Mouse (Mus musculus): ENCODE measurements around the gene Bola1.
A peak's percentile ranks its signal among the peaks of the same experiment; 100 is the strongest.
"Not testable (repeated sequence)": the region's sequence is repeated elsewhere in the genome, so short reads cannot be mapped to it uniquely, and the experiment has no call there.

The Bola1 gene

DNA sequence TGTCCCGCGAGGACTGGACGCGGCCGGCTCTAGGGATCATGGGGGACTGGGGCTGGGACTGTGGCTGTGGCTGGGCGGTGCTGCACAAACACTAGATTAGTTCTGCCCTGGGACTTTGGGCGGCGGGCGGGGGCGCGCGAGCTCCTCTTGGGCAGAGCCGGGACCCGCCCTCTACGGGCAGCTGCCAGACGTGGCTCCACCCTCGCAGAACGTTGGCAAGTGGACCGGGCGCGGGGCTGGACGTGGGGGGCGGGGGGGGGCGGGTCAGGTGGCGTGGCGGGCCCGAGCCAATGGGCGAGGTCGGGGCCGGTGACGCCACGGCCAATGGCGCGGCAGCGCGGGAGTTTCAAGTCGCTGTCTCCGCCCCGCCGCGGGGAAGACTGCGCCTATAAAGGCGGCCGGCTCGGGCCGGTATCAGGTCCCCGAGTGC lies 26.9 kb upstream of the Bola1 start, which contains the start of gene Hist2h3c1:
Gene Hist2h3c1, plus strand, starts transcription at position 259 of the 430 bp plus-strand sequence.
- not testable (repeated sequence) for DNase-seq

- not testable (repeated sequence) for DNase-seq
These were observed 26.5 kb upstream of the Bola1 start for GRCm38 (mm10) chr3:96246018-96246417.

GRCm38 (mm10) chr3:96245003-96245886 lies 25.7 kb upstream of the Bola1 start, which contains the start of gene Hist2h2aa1:
Gene Hist2h2aa1, plus strand, starts transcription at chr3:96245497.
- DNase-seq, result peak; percentile 88 to 90

DNA sequence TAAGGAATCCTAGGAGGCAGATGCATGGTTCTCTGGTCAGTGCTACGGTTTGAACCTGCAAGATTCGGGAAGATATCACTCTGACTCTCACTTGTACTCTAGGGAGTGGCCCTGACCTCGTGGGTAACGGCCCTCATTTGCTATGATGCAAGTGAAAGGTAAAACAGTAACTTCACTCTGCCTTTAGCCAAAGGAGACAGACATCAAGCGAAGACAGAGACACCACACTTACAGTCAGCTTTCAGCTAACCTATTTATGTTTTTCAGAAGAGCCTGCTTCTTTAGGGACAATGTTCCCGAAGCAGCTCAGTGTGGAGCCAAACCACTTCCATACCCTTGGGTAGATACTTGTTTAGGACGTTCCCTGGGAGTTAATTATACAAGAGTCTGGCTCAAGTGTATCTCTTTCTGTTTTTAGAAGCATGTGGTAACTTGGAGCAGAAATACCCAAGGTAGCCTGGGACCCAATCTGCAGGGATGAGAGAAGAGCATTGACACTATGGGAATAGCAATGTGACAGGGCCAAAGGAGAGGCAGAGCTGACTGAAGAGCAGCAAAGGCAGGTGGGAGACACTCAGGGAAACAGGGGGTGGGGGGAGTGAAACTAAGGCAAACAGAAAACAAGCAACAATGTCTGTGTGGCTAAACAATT lies 24.5 kb upstream of the Bola1 start:
- no peak for DNase-seq

- DNase-seq, result no peak
These were observed 21.3 kb upstream of the Bola1 start for GRCm38 (mm10) chr3:96240799-96241197.

DNA sequence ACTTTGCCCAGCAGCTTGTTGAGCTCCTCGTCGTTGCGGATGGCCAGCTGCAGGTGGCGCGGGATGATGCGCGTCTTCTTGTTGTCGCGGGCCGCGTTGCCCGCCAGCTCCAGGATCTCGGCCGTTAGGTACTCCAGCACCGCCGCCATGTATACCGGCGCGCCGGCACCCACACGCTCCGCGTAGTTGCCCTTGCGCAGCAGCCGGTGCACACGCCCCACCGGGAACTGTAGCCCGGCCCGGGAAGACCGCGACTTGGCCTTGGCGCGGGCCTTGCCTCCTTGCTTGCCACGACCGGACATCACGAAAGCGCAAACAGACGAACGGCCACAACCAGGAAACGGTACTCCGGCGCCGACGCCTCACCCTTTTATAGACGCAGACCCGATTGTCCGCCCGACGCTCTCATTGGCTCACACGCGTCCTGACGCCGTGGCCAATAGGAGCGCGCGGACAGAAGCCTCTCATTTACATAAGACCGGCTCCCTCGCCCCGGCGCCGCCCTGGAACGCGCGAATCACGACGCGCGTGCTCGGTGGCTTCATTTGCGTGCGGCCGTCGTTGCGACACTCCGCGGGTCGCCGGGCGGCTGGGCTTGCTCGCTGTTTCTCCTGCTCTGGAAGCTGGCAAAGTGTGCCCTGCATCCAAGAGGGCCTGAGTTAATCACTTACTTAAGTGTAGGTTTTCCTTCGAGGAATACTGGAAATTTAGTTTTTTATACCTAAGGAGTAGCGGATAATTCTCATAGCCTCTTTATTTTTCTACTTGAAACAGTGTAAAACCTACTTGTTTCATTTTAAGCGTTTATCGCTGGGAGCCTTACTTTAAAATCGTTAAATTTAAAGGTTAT lies 20.7 kb upstream of the Bola1 start, which contains the start of gene Hist2h2aa2:
Gene Hist2h2aa2, minus strand, starts transcription at position 328 of the 850 bp plus-strand sequence.
- DNase-seq, result peak; percentile 95 to 100

DNA sequence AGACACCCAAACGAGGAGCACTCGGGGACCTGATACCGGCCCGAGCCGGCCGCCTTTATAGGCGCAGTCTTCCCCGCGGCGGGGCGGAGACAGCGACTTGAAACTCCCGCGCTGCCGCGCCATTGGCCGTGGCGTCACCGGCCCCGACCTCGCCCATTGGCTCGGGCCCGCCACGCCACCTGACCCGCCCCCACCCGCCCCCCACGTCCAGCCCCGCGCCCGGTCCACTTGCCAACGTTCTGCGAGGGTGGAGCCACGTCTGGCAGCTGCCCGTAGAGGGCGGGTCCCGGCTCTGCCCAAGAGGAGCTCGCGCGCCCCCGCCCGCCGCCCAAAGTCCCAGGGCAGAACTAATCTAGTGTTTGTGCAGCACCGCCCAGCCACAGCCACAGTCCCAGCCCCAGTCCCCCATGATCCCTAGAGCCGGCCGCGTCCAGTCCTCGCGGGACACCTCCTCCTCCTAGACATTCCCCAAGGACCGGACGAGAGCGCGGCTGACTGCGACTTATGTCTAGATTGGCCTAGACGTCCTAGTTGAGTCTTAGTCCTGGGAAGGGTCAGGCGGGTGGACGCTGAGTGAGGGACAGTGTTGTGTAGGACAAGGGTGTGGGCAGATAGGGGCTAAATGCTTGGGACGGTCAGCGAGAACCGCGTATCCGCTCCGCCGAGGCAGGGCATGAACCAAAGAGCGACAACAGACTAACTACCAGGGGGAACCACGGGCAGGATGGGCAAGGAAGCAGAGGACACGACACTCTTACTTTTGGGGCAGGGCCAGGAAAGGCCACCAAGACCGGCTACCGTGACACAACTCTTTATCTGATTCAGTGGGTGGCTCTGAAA lies 19.7 kb upstream of the Bola1 start, which contains the start of gene Hist2h3c2:
Gene Hist2h3c2, minus strand, starts transcription at position 174 of the 840 bp plus-strand sequence.
- peak; percentile 28 to 44 for DNase-seq

DNA sequence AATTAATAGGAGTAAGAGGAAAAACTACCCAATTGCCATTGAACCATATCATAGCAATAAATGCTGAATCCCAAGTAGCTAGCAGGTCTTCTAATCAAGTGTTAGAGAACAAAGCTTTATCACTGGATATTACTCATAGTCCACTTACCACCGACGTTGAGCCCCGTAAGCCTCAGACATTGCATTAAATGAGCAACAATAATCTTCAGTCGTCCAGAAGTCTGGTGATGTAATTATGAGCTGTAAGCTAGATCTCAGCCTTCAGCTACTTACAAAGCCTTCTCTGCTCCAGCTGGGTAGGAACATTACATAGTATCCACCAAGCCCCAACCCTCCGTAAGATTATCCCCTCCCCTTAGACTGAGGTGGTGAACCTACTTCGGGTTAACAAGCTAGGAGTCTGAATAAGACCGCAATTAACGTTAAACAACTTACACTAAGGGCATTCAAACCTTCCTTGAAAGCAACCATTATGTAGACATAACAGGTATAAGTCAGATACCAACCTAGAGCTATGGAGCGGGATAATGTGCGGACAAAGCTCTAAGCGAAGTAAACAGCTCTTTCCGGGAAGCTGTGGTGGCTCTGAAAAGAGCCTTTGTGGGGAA lies 18.5 kb upstream of the Bola1 start:
- DNase-seq, result no peak

GRCm38 (mm10) chr3:96237335-96237903 lies 17.9 kb upstream of the Bola1 start:
- DNase-seq, result no peak

DNA sequence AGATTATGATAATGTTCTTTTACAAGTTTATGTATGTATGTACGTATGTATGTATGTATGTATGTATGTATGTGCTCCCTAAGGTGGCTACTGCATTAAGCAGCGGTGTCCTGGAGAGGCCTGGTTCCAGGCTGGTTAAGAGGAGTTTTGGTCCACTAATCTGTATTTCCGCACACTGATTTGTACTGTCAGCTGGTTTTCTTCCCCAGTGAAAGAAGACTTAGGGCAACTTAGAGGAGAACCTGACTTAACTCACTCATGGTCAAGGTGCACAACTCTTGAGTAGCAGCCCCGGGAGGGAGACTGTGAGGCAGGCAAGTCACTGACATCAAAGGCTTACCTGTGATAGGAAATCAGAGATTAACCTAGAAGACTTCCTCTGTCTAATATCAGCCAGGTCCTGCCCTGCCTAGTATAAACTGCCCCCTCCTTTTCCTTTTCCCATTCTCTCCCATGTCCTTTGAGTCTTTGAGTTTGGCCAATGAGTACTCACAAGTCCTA lies 17.4 kb upstream of the Bola1 start:
- no peak for DNase-seq

- no peak for DNase-seq
These were observed 16.3 kb upstream of the Bola1 start for GRCm38 (mm10) chr3:96235836-96236235.

- DNase-seq, result no peak
These were observed 15.4 kb upstream of the Bola1 start for GRCm38 (mm10) chr3:96234914-96235313.

- no peak for DNase-seq
These were observed 12.2 kb upstream of the Bola1 start for GRCm38 (mm10) chr3:96231758-96232120.

DNA sequence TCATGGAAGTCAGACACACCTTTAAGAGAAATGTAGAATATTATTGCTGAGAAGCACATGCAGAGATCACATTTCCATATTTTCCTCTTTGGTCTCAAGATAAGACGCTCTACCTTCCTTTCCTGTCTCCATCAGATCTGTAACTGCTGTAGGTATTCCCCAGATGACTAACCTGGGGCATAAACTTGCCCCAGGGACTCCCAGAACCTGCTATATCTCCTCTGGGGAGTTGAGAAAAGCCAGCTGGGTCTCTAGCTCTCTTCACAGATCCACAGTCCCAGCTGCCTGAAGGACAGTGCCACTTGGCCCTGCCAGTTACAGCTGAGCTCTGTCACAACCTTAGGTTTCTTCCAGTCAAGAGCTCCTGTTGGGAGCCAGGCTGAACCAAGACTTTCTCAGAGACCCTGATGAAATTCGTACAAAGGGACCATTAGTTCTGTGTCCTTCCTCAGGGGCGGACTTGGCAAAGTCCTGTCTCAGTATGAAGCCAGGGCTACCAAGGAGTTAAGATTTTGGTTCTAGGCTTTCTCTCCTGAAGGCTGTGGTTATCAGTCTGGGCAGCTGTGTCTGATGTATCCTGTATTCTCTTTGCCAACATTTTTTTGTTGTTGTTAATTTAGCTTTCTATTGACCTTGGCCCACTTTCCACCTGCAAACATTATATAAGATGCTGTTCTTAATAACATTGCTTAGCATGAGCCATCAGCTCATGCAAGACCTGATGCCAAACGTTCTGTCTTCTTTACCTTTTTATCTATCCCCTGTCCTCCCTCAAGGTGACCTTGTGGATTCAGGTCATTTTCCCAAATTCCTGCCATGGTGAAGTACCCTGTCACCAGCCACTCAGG lies 11.6 kb upstream of the Bola1 start:
- DNase-seq, result no peak

GRCm38 (mm10) chr3:96230404-96230803 lies 10.9 kb upstream of the Bola1 start:
- DNase-seq, result no peak

- no peak for DNase-seq
These were observed 9.3 kb upstream of the Bola1 start for GRCm38 (mm10) chr3:96228828-96229227.

- DNase-seq, result no peak
These were observed 7.5 kb upstream of the Bola1 start for GRCm38 (mm10) chr3:96226695-96227648.

- DNase-seq, result no peak
These were observed 5.9 kb upstream of the Bola1 start for GRCm38 (mm10) chr3:96225421-96225820.

- DNase-seq, result no peak
These were observed 3.3 kb upstream of the Bola1 start for GRCm38 (mm10) chr3:96222774-96223173.
